Mouse (Mus musculus) small intestine, adult 10 weeks (tissue): Measurements from ENCODE around the gene Vmn1r116. TPM values are rescaled to one million over a fixed set of nuclear protein-coding genes. Genes with fewer than 3 reads are reported as not detected.

Experiments used
- polyA plus RNA-seq: library from polyadenylated mRNA; stranded (reverse); fragments of 350-450 nt; fragmentation: Illumina TruSeq; extraction: RNeasy Lipid Tissue Mini Kit (QIAGEN cat#74804); gene quantifications from one replicate; pipeline ENCODE4 v1.2.3, GENCODE M21; 2014; ENCODE audit warnings: low replicate concordance

The Vmn1r116 gene
- polyA plus RNA-seq: not detected

GRCm38 (mm10) chr7:20871956-20872355 is at the start of gene Vmn1r116:
Gene Vmn1r116 (plus strand): TSS chr7:20872256.

GRCm38 (mm10) chr7:20844885-20845284 is 27.2 kb upstream of the Vmn1r116 start, which contains the start of gene Vmn1r115:
Gene Vmn1r115 (minus strand): TSS chr7:20844985.

GRCm38 (mm10) chr7:20884021-20884420 is 12.0 kb downstream of the Vmn1r116 start, which contains the start of gene Vmn1r117:
Gene Vmn1r117 (minus strand): TSS chr7:20884121.

GRCm38 (mm10) chr7:20912247-20912646 is 40.2 kb downstream of the Vmn1r116 start, which contains the start of gene Vmn1r118:
Gene Vmn1r118 (minus strand): TSS chr7:20912347.

Other genes with a start within 250 kb of the Vmn1r116 start
- gene Vmn1r107, start 203.3 kb upstream of the Vmn1r116 start, polyA plus RNA-seq: not detected
- not detected for gene Vmn1r111, start 169.0 kb upstream of the Vmn1r116 start, polyA plus RNA-seq
- gene Gm10668, start 141.6 kb upstream of the Vmn1r116 start, polyA plus RNA-seq: not detected
- not detected for gene Vmn1r112, start 101.1 kb upstream of the Vmn1r116 start, polyA plus RNA-seq
- gene Vmn1r113, start 85.0 kb upstream of the Vmn1r116 start, polyA plus RNA-seq: not detected
- gene Vmn1r114, start 60.1 kb upstream of the Vmn1r116 start, polyA plus RNA-seq: not detected
- gene Vmn1r115, start 27.3 kb upstream of the Vmn1r116 start, polyA plus RNA-seq: not detected
- gene Vmn1r117, start 11.9 kb downstream of the Vmn1r116 start, polyA plus RNA-seq: not detected
- not detected for gene Vmn1r118, start 40.1 kb downstream of the Vmn1r116 start, polyA plus RNA-seq
- gene Vmn1r119, start 140.2 kb downstream of the Vmn1r116 start, polyA plus RNA-seq: not detected
- not detected for gene Vmn1r120, start 181.5 kb downstream of the Vmn1r116 start, polyA plus RNA-seq
- gene Vmn1r121, start 226.3 kb downstream of the Vmn1r116 start, polyA plus RNA-seq: not detected